Mouse (Mus musculus) myocyte (in vitro differentiated cells): ENCODE measurements around the gene Shisa9. TPM values are rescaled to one million over a fixed set of nuclear protein-coding genes. Genes with fewer than 3 reads are reported as not detected.

Experiments used
- H3K27me3 ChIP-seq: one replicate; pipeline ENCODE4 v1.6.1; 2011; ENCODE audit not compliant: control insufficient read depth, insufficient read depth, insufficient read length
- H3K36me3 ChIP-seq: one replicate; pipeline ENCODE4 v1.6.1; 2011; ENCODE audit not compliant: control insufficient read depth, insufficient read depth
- H3K4me2 ChIP-seq: one replicate; pipeline ENCODE4 v1.6.1; 2011; ENCODE audit warnings: low read depth, control low read depth
- H3K4me3 ChIP-seq: one replicate; pipeline ENCODE4 v1.5.1; 2011; ENCODE audit warnings: mild to moderate bottlenecking, control low read depth, moderate library complexity
- H3K79me2 ChIP-seq: one replicate; pipeline ENCODE4 v1.6.1; 2011; ENCODE audit not compliant: control insufficient read depth, insufficient read depth
- H3ac ChIP-seq: one replicate; pipeline ENCODE4 v1.6.1; 2011; ENCODE audit not compliant: control insufficient read depth, insufficient read length
- CEBPB ChIP-seq: IDR thresholded peaks from 2 replicates; pipeline ENCODE4 v1.6.1; 2011; ENCODE audit warnings: mild to moderate bottlenecking, moderate library complexity; ENCODE audit not compliant: poor library complexity, insufficient read depth, severe bottlenecking
- E2F4 ChIP-seq: IDR thresholded peaks from one replicate; pipeline ENCODE4 v1.6.1; 2011; ENCODE audit warnings: mild to moderate bottlenecking, control low read depth, moderate library complexity; ENCODE audit not compliant: insufficient read depth
- MAX ChIP-seq: IDR thresholded peaks from one replicate; pipeline ENCODE4 v1.6.1; 2011; ENCODE audit warnings: low read depth, mild to moderate bottlenecking, control low read depth
- MYOD1 ChIP-seq, 3 experiments: IDR thresholded peaks; one replicate each; pipeline ENCODE4 v1.6.1; 2011; ENCODE audit warnings: control low read depth in 2 of 3, low read depth in 2 of 3, mild to moderate bottlenecking in 2 of 3, moderate library complexity in 1 of 3; ENCODE audit not compliant: insufficient read length in 2 of 3, control insufficient read depth in 1 of 3
- MYOG ChIP-seq, 3 experiments: IDR thresholded peaks; one replicate each; pipeline ENCODE4 v1.6.1; 2011; ENCODE audit warnings: control low read depth in 2 of 3, low read depth in 2 of 3, mild to moderate bottlenecking in 2 of 3; ENCODE audit not compliant: insufficient read length in 2 of 3, control insufficient read depth in 1 of 3, insufficient read depth in 1 of 3
- POLR2A ChIP-seq: IDR thresholded peaks from one replicate; pipeline ENCODE4 v1.6.1; 2011; ENCODE audit warnings: low read depth, mild to moderate bottlenecking, control low read depth, moderate library complexity; ENCODE audit not compliant: insufficient read length
- POLR2AphosphoS2 ChIP-seq: IDR thresholded peaks from one replicate; pipeline ENCODE4 v1.6.1; 2011; ENCODE audit warnings: low read depth, control low read depth; ENCODE audit not compliant: insufficient read length
- REST ChIP-seq: IDR thresholded peaks from one replicate; pipeline ENCODE4 v1.6.1; 2011; ENCODE audit warnings: mild to moderate bottlenecking, control low read depth, moderate library complexity; ENCODE audit not compliant: insufficient read depth, insufficient read length
- SRF ChIP-seq: IDR thresholded peaks from one replicate; pipeline ENCODE4 v1.6.1; 2011; ENCODE audit warnings: low read depth; ENCODE audit not compliant: control insufficient read depth, insufficient read length
- TCF12 ChIP-seq: IDR thresholded peaks from one replicate; pipeline ENCODE4 v1.6.1; 2011; ENCODE audit warnings: mild to moderate bottlenecking, control low read depth; ENCODE audit not compliant: poor library complexity, insufficient read depth, severe bottlenecking
- TCF3 ChIP-seq: IDR thresholded peaks from one replicate; pipeline ENCODE4 v1.6.1; 2011; ENCODE audit warnings: low read depth, control low read depth; ENCODE audit not compliant: insufficient read length
- USF1 ChIP-seq: IDR thresholded peaks from one replicate; pipeline ENCODE4 v1.6.1; 2011; ENCODE audit warnings: low read depth, mild to moderate bottlenecking, control low read depth, moderate library complexity
- polyA plus RNA-seq: library from polyadenylated mRNA; unstranded; fragments of >200 nt; fragmentation: generic; extraction: Trizol; gene quantifications from one replicate; pipeline ENCODE4 v1.2.1, GENCODE M21; 2012; ENCODE audit warnings: missing spikeins

The Shisa9 gene
- polyA plus RNA-seq, 1 experiment, result not detected

- Histone ChIP-seq H3K4me2 (no peak overlapping the region), H3K27me3 (no peaks in the 10 kb centered on the region), H3K79me2 (no peaks in the 10 kb centered on the region), H3ac (no peak overlapping the region), H3K4me3 (no peak overlapping the region), H3K36me3 (no peaks in the 10 kb centered on the region)
- TF ChIP-seq MYOD1 (IDR thresholded peaks at IDR 0.05; ENCODE audit: control insufficient read depth in 1 of 3, insufficient read length in 2 of 3, low read depth in 2 of 3) (no peak), E2F4 (no peak), POLR2A (no peak), MYOG (IDR thresholded peaks at IDR 0.05; ENCODE audit: control insufficient read depth in 1 of 3, insufficient read depth in 1 of 3, insufficient read length in 2 of 3, low read depth in 2 of 3) (no peak), SRF (no peak), TCF3 (no peak), TCF12 (no peak), REST (no peak), CEBPB (no peak), MAX (no peak), POLR2AphosphoS2 (no peak), USF1 (no peak)
These were observed 10.2 kb upstream of the Shisa9 start for GRCm38 (mm10) chr16:11973707-11974106.

GRCm38 (mm10) chr16:11976737-11977136 lies 7.2 kb upstream of the Shisa9 start:
- Histone ChIP-seq H3ac (no peak overlapping the region), H3K4me2 (no peak overlapping the region), H3K36me3 (no peaks in the 10 kb centered on the region), H3K4me3 (no peak overlapping the region), H3K79me2 (no peaks in the 10 kb centered on the region), H3K27me3 (no peaks in the 10 kb centered on the region)
- TF ChIP-seq MYOG (IDR thresholded peaks at IDR 0.05; ENCODE audit: control insufficient read depth in 1 of 3, insufficient read depth in 1 of 3, insufficient read length in 2 of 3, low read depth in 2 of 3) (no peak), E2F4 (no peak), TCF12 (no peak), SRF (no peak), MAX (no peak), POLR2AphosphoS2 (no peak), TCF3 (no peak), CEBPB (no peak), USF1 (no peak), POLR2A (no peak), MYOD1 (IDR thresholded peaks at IDR 0.05; ENCODE audit: control insufficient read depth in 1 of 3, insufficient read length in 2 of 3, low read depth in 2 of 3) (no peak), REST (no peak)

- TF ChIP-seq MYOD1 (IDR thresholded peaks at IDR 0.05; ENCODE audit: control insufficient read depth in 1 of 3, insufficient read length in 2 of 3, low read depth in 2 of 3), result no peak
- TF ChIP-seq TCF12, result no peak
- no peak for TF ChIP-seq REST
- TF ChIP-seq CEBPB, result no peak
- no peak for TF ChIP-seq POLR2AphosphoS2
- no peak for TF ChIP-seq TCF3
- TF ChIP-seq USF1, result no peak
- TF ChIP-seq POLR2A, result no peak
- no peak for TF ChIP-seq MYOG (IDR thresholded peaks at IDR 0.05; ENCODE audit: control insufficient read depth in 1 of 3, insufficient read depth in 1 of 3, insufficient read length in 2 of 3, low read depth in 2 of 3)
- TF ChIP-seq E2F4, result no peak
- TF ChIP-seq SRF, result no peak
- TF ChIP-seq MAX, result no peak
- H3K79me2 ChIP-seq, result no peaks in the 10 kb centered on the region
These were observed 3.1 kb upstream of the Shisa9 start for GRCm38 (mm10) chr16:11980764-11981163.

DNA sequence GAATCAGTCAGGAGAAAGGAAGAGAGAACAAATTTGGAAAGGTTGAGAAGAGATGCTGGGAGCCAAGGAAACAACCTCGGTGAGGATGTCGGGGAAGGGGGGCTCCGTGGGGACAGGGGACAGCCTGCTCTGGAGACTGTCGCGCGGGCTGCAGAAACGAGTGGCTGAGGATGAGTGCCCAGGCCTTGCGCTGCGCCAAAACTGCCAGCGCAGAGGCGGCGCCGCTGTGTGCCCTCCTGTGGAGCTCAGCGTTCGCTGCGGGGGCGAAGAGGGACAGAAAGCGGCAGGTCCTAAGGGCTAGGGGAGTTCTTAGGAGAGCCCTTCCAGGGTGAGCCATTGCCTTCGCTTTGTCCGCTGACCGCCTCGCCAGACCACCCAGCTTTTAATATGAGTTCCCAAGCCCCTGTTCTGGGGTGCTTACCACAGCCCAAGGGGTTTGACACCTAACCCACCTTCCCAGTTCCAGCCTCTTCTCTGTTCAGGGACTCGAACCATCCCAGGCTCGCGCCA lies 752 bp upstream of the Shisa9 start:
- no peak overlapping the region for H3K4me3 ChIP-seq
- H3K27me3 ChIP-seq, result peaks cover 34% of the 10 kb centered on the region
- no peaks in the 10 kb centered on the region for H3K36me3 ChIP-seq
- TF ChIP-seq TCF12, result no peak
- TF ChIP-seq MYOD1 (IDR thresholded peaks at IDR 0.05; ENCODE audit: control insufficient read depth in 1 of 3, insufficient read length in 2 of 3, low read depth in 2 of 3), result no peak
- no peak for TF ChIP-seq CEBPB
- TF ChIP-seq POLR2AphosphoS2, result no peak
- no peak for TF ChIP-seq USF1
- TF ChIP-seq MAX, result no peak
- no peak for TF ChIP-seq MYOG (IDR thresholded peaks at IDR 0.05; ENCODE audit: control insufficient read depth in 1 of 3, insufficient read depth in 1 of 3, insufficient read length in 2 of 3, low read depth in 2 of 3)
- TF ChIP-seq SRF, result no peak
- no peak for TF ChIP-seq E2F4
- TF ChIP-seq TCF3, result no peak
- no peak for TF ChIP-seq REST
- no peak overlapping the region for H3K4me2 ChIP-seq
- no peak overlapping the region for H3ac ChIP-seq
- no peaks in the 10 kb centered on the region for H3K79me2 ChIP-seq

More at GRCm38 (mm10) chr16:11980764-11981163, 3.1 kb upstream of the Shisa9 start:
- Histone ChIP-seq H3K36me3 (no peaks in the 10 kb centered on the region), H3ac (no peak overlapping the region), H3K4me3 (no peak overlapping the region), H3K27me3 (peaks cover 31% of the 10 kb centered on the region), H3K4me2 (no peak overlapping the region)

DNA sequence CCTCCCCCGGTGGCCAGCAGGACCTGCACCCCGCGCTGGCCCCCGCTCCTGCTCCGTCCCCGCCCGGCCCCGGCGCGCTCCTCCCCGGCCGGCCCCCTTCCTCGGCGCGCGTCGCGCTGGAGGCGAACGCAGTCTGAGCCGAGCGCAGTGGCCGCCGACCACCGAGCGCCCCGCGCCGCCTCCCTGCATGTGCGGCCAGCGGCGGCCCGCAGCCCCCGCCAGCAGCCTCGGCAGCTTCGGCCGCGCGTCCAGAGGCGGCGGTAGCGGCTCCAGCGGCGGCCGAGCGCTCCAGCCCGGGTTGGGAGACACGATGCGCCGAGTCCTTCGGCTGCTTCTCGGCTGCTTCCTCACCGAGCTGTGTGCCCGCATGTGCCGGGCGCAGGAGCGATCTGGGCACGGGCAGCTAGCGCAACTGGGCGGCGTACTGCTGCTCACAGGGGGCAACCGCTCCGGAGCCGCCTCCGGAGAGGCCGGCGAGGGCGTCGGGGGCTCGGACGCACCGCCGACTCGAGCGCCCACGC lies 418 bp downstream of the Shisa9 start:
- Histone ChIP-seq H3K4me3 (no peak overlapping the region), H3K27me3 (peaks cover 40% of the 10 kb centered on the region), H3K36me3 (no peaks in the 10 kb centered on the region), H3K4me2 (no peak overlapping the region), H3ac (no peak overlapping the region), H3K79me2 (no peaks in the 10 kb centered on the region)
- TF ChIP-seq REST (no peak), CEBPB (no peak), MYOG (IDR thresholded peaks at IDR 0.05; ENCODE audit: control insufficient read depth in 1 of 3, insufficient read depth in 1 of 3, insufficient read length in 2 of 3, low read depth in 2 of 3) (no peak), POLR2A (no peak), MYOD1 (IDR thresholded peaks at IDR 0.05; ENCODE audit: control insufficient read depth in 1 of 3, insufficient read length in 2 of 3, low read depth in 2 of 3) (no peak), TCF12 (no peak), SRF (no peak)
